Mouse (Mus musculus): ENCODE results near the gene Nenf. TPM values are rescaled to one million over a fixed set of nuclear protein-coding genes. Genes with fewer than 3 reads are reported as not detected.
A peak's percentile ranks its signal among the peaks of the same experiment; 100 is the strongest.

Nenf gene
- polyA plus RNA-seq, 1 experiment = 156 TPM

DNA sequence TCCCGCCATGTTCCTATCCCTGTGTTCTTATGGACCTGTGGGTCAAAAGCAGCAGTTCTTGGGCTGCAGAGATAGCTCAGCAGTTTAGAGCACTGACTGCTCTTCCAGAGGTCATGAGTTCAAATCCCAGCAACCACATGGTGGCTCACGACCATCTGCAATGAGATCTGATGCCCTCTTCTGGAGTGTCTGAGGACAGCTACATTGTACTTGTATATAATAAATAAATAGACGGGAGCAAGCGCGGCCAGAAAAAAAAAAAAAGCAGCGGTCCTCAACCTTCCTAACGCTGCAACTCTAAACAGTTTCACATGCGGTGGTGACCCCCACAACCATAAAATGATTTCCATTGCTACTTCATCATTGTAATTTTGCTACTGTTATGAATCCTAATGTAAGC lies 1.2 kb downstream of the Nenf start:
- no peak overlapping the region for H3K27ac ChIP-seq (ENCODE audit: insufficient read depth, low read length)
- peak in 1 of 2 experiments; percentile 29 for DNase-seq
- TF ChIP-seq CTCF (IDR thresholded peaks at IDR 0.05; ENCODE audit: borderline replicate concordance, insufficient read depth, low read depth, low read length) (no peak), POLR2A (IDR thresholded peaks at IDR 0.05; ENCODE audit: borderline replicate concordance, insufficient read depth, low read length) (no peak)
- H3K27me3 ChIP-seq (ENCODE audit: control insufficient read depth, insufficient read depth, low read length) = no peaks in the 10 kb centered on the region
- peaks cover 7% of the 10 kb centered on the region; the same call in 1 of the 2 replicates for H3K4me1 ChIP-seq (ENCODE audit: control insufficient read depth, insufficient read depth, low read length)
- 76% methylated on average over 8 of the region's 8 CpGs for WGBS
- H3K4me3 ChIP-seq (replicated peaks; ENCODE audit: insufficient read depth, low read depth, low read length) = no peak overlapping the region

DNA sequence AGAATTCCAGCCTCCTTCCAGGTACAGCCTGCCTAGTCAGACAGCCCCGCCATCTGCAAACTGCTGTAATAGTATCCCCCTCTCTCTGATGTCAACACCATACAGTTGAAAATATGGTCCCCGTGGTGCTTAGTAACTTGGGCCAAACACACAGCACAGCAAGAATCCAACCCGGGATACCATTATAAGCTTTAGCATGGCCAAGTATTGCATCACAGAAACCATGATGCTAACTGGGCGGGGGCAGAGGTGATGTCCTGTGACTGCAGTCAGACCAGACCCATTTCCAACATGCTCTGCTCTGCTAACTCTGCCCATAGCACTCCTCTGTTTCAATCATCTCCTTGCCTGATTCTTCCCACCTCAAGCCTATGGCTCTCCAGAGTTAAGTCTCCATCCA lies 4.1 kb downstream of the Nenf start:
- no peak overlapping the region for H3K4me3 ChIP-seq (replicated peaks; ENCODE audit: insufficient read depth, low read depth, low read length)
- 77% methylated on average over 4 of the region's 4 CpGs for WGBS
- H3K4me1 ChIP-seq (ENCODE audit: control insufficient read depth, insufficient read depth, low read length) = peaks cover 7% of the 10 kb centered on the region; the same call in 1 of the 2 replicates
- no peak overlapping the region for H3K27ac ChIP-seq (ENCODE audit: insufficient read depth, low read length)
- no peaks in the 10 kb centered on the region for H3K27me3 ChIP-seq (ENCODE audit: control insufficient read depth, insufficient read depth, low read length)
- DNase-seq = no peak
- TF ChIP-seq POLR2A (IDR thresholded peaks at IDR 0.05; ENCODE audit: borderline replicate concordance, insufficient read depth, low read length) (no peak), CTCF (IDR thresholded peaks at IDR 0.05; ENCODE audit: borderline replicate concordance, insufficient read depth, low read depth, low read length) (no peak)

GRCm38 (mm10) chr1:191313158-191313557 lies 4.8 kb downstream of the Nenf start:
- Histone ChIP-seq H3K4me3 (replicated peaks; ENCODE audit: insufficient read depth, low read depth, low read length) (peak overlapping the region; percentile 96), H3K27me3 (ENCODE audit: control insufficient read depth, insufficient read depth, low read length) (no peaks in the 10 kb centered on the region), H3K4me1 (ENCODE audit: control insufficient read depth, insufficient read depth, low read length) (peaks cover 7% of the 10 kb centered on the region; the same call in 1 of the 2 replicates), H3K27ac (ENCODE audit: insufficient read depth, low read length) (no peak overlapping the region; the same call in 1 of the 2 replicates)
- no peak for DNase-seq
- no peak for TF ChIP-seq POLR2A (IDR thresholded peaks at IDR 0.05; ENCODE audit: borderline replicate concordance, insufficient read depth, low read length)
- TF ChIP-seq CTCF (IDR thresholded peaks at IDR 0.05; ENCODE audit: borderline replicate concordance, insufficient read depth, low read depth, low read length) = no peak
- 62% methylated on average over 6 of the region's 6 CpGs for WGBS

GRCm38 (mm10) chr1:191312513-191312941 lies 5.5 kb downstream of the Nenf start:
- Histone ChIP-seq H3K4me3 (replicated peaks; ENCODE audit: insufficient read depth, low read depth, low read length) (peak overlapping the region; percentile 96), H3K27ac (ENCODE audit: insufficient read depth, low read length) (peak overlapping the region; percentile 17; the same call in 1 of the 2 replicates), H3K4me1 (ENCODE audit: control insufficient read depth, insufficient read depth, low read length) (peaks cover 7% of the 10 kb centered on the region; the same call in 1 of the 2 replicates), H3K27me3 (ENCODE audit: control insufficient read depth, insufficient read depth, low read length) (no peaks in the 10 kb centered on the region)
- DNase-seq = peak; percentile 86 to 92
- peak; percentile 54; the same call in 1 of the 2 replicates for TF ChIP-seq POLR2A (IDR thresholded peaks at IDR 0.05; ENCODE audit: borderline replicate concordance, insufficient read depth, low read length)
- TF ChIP-seq CTCF (IDR thresholded peaks at IDR 0.05; ENCODE audit: borderline replicate concordance, insufficient read depth, low read depth, low read length) = peak; percentile 89
- WGBS = 1% methylated on average over 14 of the region's 14 CpGs

GRCm38 (mm10) chr1:191311296-191311898 lies 6.6 kb downstream of the Nenf start:
- Histone ChIP-seq H3K4me1 (ENCODE audit: control insufficient read depth, insufficient read depth, low read length) (peaks cover 5% of the 10 kb centered on the region; the same call in 1 of the 2 replicates), H3K27ac (ENCODE audit: insufficient read depth, low read length) (no peak overlapping the region), H3K4me3 (replicated peaks; ENCODE audit: insufficient read depth, low read depth, low read length) (no peak overlapping the region), H3K27me3 (ENCODE audit: control insufficient read depth, insufficient read depth, low read length) (no peaks in the 10 kb centered on the region)
- no peak for TF ChIP-seq POLR2A (IDR thresholded peaks at IDR 0.05; ENCODE audit: borderline replicate concordance, insufficient read depth, low read length)
- no peak for TF ChIP-seq CTCF (IDR thresholded peaks at IDR 0.05; ENCODE audit: borderline replicate concordance, insufficient read depth, low read depth, low read length)
- 72% methylated on average over 4 of the region's 4 CpGs for WGBS
- DNase-seq = no peak

GRCm38 (mm10) chr1:191307766-191308455 lies 10.1 kb downstream of the Nenf start:
- no peaks in the 10 kb centered on the region for H3K27me3 ChIP-seq (ENCODE audit: control insufficient read depth, insufficient read depth, low read length)
- H3K4me3 ChIP-seq (replicated peaks; ENCODE audit: insufficient read depth, low read depth, low read length) = no peak overlapping the region
- TF ChIP-seq POLR2A (IDR thresholded peaks at IDR 0.05; ENCODE audit: borderline replicate concordance, insufficient read depth, low read length) (no peak), CTCF (IDR thresholded peaks at IDR 0.05; ENCODE audit: borderline replicate concordance, insufficient read depth, low read depth, low read length) (peak; percentile 34; the same call in 1 of the 2 replicates)
- DNase-seq = no peak
- 76% methylated on average over 9 of the region's 9 CpGs for WGBS
- H3K4me1 ChIP-seq (ENCODE audit: control insufficient read depth, insufficient read depth, low read length) = peaks cover under 1% of the 10 kb centered on the region; the same call in 1 of the 2 replicates
- no peak overlapping the region for H3K27ac ChIP-seq (ENCODE audit: insufficient read depth, low read length)

DNA sequence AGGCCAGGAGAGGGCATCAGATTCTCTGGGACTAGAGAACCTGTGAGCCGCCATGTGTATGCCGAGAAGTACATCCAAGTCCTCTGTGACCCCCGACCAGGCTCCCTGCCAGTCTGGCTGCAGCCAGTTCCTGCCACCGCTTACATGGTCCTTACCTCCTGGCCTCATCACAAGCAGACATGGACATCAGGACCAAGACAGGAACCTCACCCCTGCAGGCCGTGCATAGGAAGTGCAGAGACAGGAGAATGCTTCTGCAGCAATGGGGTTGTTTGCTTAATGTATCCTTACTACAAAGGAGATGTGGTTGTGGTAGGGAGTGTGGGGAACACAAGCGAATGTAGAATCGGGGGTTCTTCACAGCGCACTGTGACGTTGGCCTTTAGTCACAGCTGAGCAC lies 11.7 kb downstream of the Nenf start:
- WGBS = 79% methylated on average over 9 of the region's 9 CpGs
- no peak for DNase-seq
- Histone ChIP-seq H3K27me3 (ENCODE audit: control insufficient read depth, insufficient read depth, low read length) (no peaks in the 10 kb centered on the region), H3K27ac (ENCODE audit: insufficient read depth, low read length) (no peak overlapping the region), H3K4me3 (replicated peaks; ENCODE audit: insufficient read depth, low read depth, low read length) (no peak overlapping the region), H3K4me1 (ENCODE audit: control insufficient read depth, insufficient read depth, low read length) (no peaks in the 10 kb centered on the region)
- TF ChIP-seq CTCF (IDR thresholded peaks at IDR 0.05; ENCODE audit: borderline replicate concordance, insufficient read depth, low read depth, low read length) (0 out of 2 replicates have a peak, but pooled peaks have one; percentile 4), POLR2A (IDR thresholded peaks at IDR 0.05; ENCODE audit: borderline replicate concordance, insufficient read depth, low read length) (no peak)

Data from cerebellum, adult 2 months (tissue).